Mouse (Mus musculus): ENCODE data around the gene Pgm5. TPM values are rescaled to one million over a fixed set of nuclear protein-coding genes. Genes with fewer than 3 reads are reported as not detected.
A peak's percentile ranks its signal among the peaks of the same experiment; 100 is the strongest.
"Not testable (repeated sequence)": the region's sequence is repeated elsewhere in the genome, so short reads cannot be mapped to it uniquely, and the experiment has no call there.

The Pgm5 gene
- total RNA-seq, 2 experiments from 2014 or later: 59.6 to 63.6 TPM

- DNase-seq (ENCODE audit: low spot score in 2 of 2): no peak
Observed at GRCm38 (mm10) chr19:24707071-24707906, 154.4 kb downstream of the Pgm5 start.

- DNase-seq (ENCODE audit: low spot score in 2 of 2): peak in 1 of 2 experiments; percentile 20
Observed at GRCm38 (mm10) chr19:24705395-24705794, 156.3 kb downstream of the Pgm5 start.

- no peak for DNase-seq (ENCODE audit: low spot score in 2 of 2)
Observed at GRCm38 (mm10) chr19:24704326-24704725, 157.3 kb downstream of the Pgm5 start.

- no peak for DNase-seq (ENCODE audit: low spot score in 2 of 2)
Observed at GRCm38 (mm10) chr19:24703680-24704079, 158.0 kb downstream of the Pgm5 start.

GRCm38 (mm10) chr19:24703168-24703567, 158.5 kb downstream of the Pgm5 start:
- not testable (repeated sequence) for DNase-seq (ENCODE audit: low spot score in 2 of 2)

- no peak for DNase-seq (ENCODE audit: low spot score in 2 of 2)
Observed at GRCm38 (mm10) chr19:24701716-24702115, 159.9 kb downstream of the Pgm5 start.

- no peak for DNase-seq (ENCODE audit: low spot score in 2 of 2)
Observed at GRCm38 (mm10) chr19:24700664-24701063, 161.0 kb downstream of the Pgm5 start.

GRCm38 (mm10) chr19:24699910-24700309, 161.7 kb downstream of the Pgm5 start:
- no peak for DNase-seq (ENCODE audit: low spot score in 2 of 2)

GRCm38 (mm10) chr19:24699196-24699595, 162.5 kb downstream of the Pgm5 start:
- no peak for DNase-seq (ENCODE audit: low spot score in 2 of 2)

GRCm38 (mm10) chr19:24698651-24699050, 163.0 kb downstream of the Pgm5 start:
- no peak for DNase-seq (ENCODE audit: low spot score in 2 of 2)

- DNase-seq (ENCODE audit: low spot score in 2 of 2): no peak
Observed at GRCm38 (mm10) chr19:24697946-24698345, 163.7 kb downstream of the Pgm5 start.

GRCm38 (mm10) chr19:24692691-24693090, 169.0 kb downstream of the Pgm5 start:
- DNase-seq (ENCODE audit: low spot score in 2 of 2): no peak

GRCm38 (mm10) chr19:24689531-24689930, 172.1 kb downstream of the Pgm5 start:
- no peak for DNase-seq (ENCODE audit: low spot score in 2 of 2)

GRCm38 (mm10) chr19:24688327-24688726, 173.3 kb downstream of the Pgm5 start:
- DNase-seq (ENCODE audit: low spot score in 2 of 2): no peak

- no peak for DNase-seq (ENCODE audit: low spot score in 2 of 2)
Observed at GRCm38 (mm10) chr19:24686411-24686810, 175.2 kb downstream of the Pgm5 start.

GRCm38 (mm10) chr19:24683016-24683720, 178.5 kb downstream of the Pgm5 start:
- no peak for DNase-seq (ENCODE audit: low spot score in 2 of 2)

- no peak for DNase-seq (ENCODE audit: low spot score in 2 of 2)
Observed at GRCm38 (mm10) chr19:24677242-24677984, 184.2 kb downstream of the Pgm5 start.

GRCm38 (mm10) chr19:24676429-24676828, 185.2 kb downstream of the Pgm5 start:
- DNase-seq (ENCODE audit: low spot score in 2 of 2): no peak

GRCm38 (mm10) chr19:24673762-24674161, 187.9 kb downstream of the Pgm5 start, which contains the start of gene Tmem252:
Tmem252 (plus strand) TSS chr19:24674008.
- no peak for DNase-seq (ENCODE audit: low spot score in 2 of 2)

- no peak for DNase-seq (ENCODE audit: low spot score in 2 of 2)
Observed at GRCm38 (mm10) chr19:24673331-24673730, 188.3 kb downstream of the Pgm5 start.

- DNase-seq (ENCODE audit: low spot score in 2 of 2): no peak
Observed at GRCm38 (mm10) chr19:24672366-24672960, 189.2 kb downstream of the Pgm5 start.

Measured in gastrocnemius, postnatal 4 days (tissue).